Mouse (Mus musculus): ENCODE measurements around the gene Mrtfa.

DNA sequence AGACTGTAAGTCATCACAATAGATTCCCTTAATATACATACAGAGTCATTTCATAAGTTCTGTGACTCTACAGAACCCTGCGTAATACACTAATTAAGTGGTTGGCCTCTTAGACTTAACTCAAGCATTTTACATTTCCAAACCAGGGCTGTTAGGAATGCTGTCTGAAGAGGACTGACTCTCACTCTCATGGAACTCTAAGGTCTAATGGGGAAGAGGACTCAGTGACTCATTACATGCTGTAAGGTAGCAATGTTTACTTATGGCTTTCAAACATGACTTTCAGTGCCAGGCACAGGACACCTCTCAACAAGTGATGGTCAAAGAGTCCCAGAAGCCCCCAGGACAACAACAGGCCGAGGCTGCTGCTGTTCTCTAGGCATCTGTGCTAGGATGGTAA is 135.1 kb downstream of the Mrtfa start:
- TF ChIP-seq CTCF (conservative IDR thresholded peaks at IDR 0.05; ENCODE audit: insufficient read depth, insufficient read length, low read depth, low read length) (no peak), POLR2A (IDR thresholded peaks at IDR 0.05; ENCODE audit: low read depth, low read length) (no peak)
